Mouse (Mus musculus): Measurements from ENCODE around the gene Ptprd. TPM values are rescaled to one million over a fixed set of nuclear protein-coding genes. Genes with fewer than 3 reads are reported as not detected.

Gene Ptprd
- total and polyA plus RNA-seq, 2 experiments from 2014 or later, result 5.6 to 23.3 TPM

DNA sequence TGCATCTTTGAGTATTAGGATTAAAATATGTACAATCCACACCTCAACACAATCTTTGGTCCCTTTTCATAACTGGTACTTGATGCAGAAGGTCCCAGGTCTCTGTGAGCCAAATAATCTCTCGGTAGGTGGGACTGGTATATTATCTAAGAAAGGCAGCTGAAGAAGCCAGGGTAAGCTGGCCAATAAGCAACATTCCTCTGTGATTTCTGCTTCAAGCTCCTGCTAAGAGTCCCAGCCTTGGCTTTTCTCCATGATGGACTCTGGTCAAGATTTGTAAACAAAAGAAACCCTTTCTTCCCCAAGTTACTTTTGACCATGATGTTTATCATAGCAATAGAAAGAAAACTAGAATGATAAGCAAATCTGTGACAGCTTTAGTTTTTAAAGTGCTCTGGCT lies 2012.4 kb downstream of the Ptprd start:
- H3K9me3 ChIP-seq (replicated peaks; ENCODE audit: control insufficient read depth, low read length), result no peaks in the 10 kb centered on the region
- DNase-seq (ENCODE audit: low spot score) (peak; percentile 10), ATAC-seq (ENCODE audit: insufficient read depth, low read depth) (no peak)
- H3K4me3 ChIP-seq (ENCODE audit: low read depth, low read length), result no peak overlapping the region
- H3K4me1 ChIP-seq (ENCODE audit: control insufficient read depth, insufficient read depth), result 0 out of 2 replicates have a peak, but pooled peaks cover 3% of the 10 kb centered on the region
- H3K27ac ChIP-seq (ENCODE audit: low read depth), result no peak overlapping the region
- no peak overlapping the region for H3K4me2 ChIP-seq (ENCODE audit: low read depth, low read length)
- no peaks in the 10 kb centered on the region for H3K27me3 ChIP-seq (ENCODE audit: control insufficient read depth, insufficient read depth, low read length)
- 11% methylated on average over 1 of the region's 1 CpGs for whole genome bisulfite sequencing
- no peak overlapping the region for H3K9ac ChIP-seq (replicated peaks; ENCODE audit: low read depth, low read length)
- TF ChIP-seq EP300 (IDR thresholded peaks at IDR 0.05; ENCODE audit: low read depth) (no peak), CTCF (IDR thresholded peaks at IDR 0.05; ENCODE audit: low read depth) (no peak)
- H3K36me3 ChIP-seq (replicated peaks; ENCODE audit: control insufficient read depth, insufficient read depth, low read length), result no peaks in the 10 kb centered on the region

DNA sequence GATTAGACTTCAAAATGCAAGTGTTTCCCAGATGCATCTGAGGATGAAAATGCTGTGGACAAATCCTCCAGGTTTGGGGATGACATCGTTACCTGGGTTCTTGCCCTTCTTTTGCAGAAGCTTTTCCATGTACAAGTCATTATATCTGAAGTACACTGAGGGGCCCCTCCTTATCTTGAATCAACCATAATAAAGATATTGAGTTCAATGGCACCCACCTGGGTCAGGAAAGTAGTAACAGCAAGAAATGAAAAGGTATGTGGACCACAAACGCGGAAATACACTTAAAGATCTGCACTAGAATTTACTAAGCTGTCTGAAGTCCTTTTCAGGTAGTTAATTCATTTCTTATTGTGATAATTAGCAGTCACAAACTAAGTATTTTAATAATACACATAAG lies 2017.0 kb downstream of the Ptprd start:
- WGBS, result 95% methylated on average over 3 of the region's 3 CpGs
- Histone ChIP-seq H3K27me3 (ENCODE audit: control insufficient read depth, insufficient read depth, low read length) (no peaks in the 10 kb centered on the region), H3K9me3 (replicated peaks; ENCODE audit: control insufficient read depth, low read length) (no peaks in the 10 kb centered on the region), H3K4me2 (ENCODE audit: low read depth, low read length) (no peak overlapping the region), H3K27ac (ENCODE audit: low read depth) (no peak overlapping the region), H3K4me3 (ENCODE audit: low read depth, low read length) (no peak overlapping the region), H3K4me1 (ENCODE audit: control insufficient read depth, insufficient read depth) (no peaks in the 10 kb centered on the region), H3K9ac (replicated peaks; ENCODE audit: low read depth, low read length) (no peak overlapping the region), H3K36me3 (replicated peaks; ENCODE audit: control insufficient read depth, insufficient read depth, low read length) (no peaks in the 10 kb centered on the region)
- no peak for DNase-seq (ENCODE audit: low spot score)
- ATAC-seq (ENCODE audit: insufficient read depth, low read depth), result no peak
- no peak for TF ChIP-seq EP300 (IDR thresholded peaks at IDR 0.05; ENCODE audit: low read depth)
- TF ChIP-seq CTCF (IDR thresholded peaks at IDR 0.05; ENCODE audit: low read depth), result no peak

DNA sequence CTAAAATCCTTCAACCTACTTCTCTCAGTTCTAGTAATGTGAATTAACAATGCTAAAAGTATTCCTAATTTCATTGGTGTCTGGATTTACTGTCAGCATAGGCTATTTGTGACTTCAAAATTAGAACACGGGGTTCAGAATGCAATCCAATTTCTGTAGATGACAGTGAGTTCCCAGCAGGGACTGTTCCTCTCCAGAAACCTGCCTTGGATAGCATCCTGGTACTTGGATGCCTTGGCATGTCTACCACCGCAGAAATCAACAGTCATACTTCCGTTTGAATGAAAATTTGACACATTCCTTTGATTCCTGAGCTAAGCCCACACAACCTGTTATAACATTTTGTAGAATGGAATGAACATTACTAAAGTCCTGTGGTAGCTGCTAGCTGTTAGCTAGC lies 2018.3 kb downstream of the Ptprd start:
- Histone ChIP-seq H3K27ac (ENCODE audit: low read depth) (no peak overlapping the region), H3K4me3 (ENCODE audit: low read depth, low read length) (no peak overlapping the region), H3K4me2 (ENCODE audit: low read depth, low read length) (no peak overlapping the region), H3K27me3 (ENCODE audit: control insufficient read depth, insufficient read depth, low read length) (no peaks in the 10 kb centered on the region), H3K9ac (replicated peaks; ENCODE audit: low read depth, low read length) (no peak overlapping the region), H3K4me1 (ENCODE audit: control insufficient read depth, insufficient read depth) (no peaks in the 10 kb centered on the region), H3K9me3 (replicated peaks; ENCODE audit: control insufficient read depth, low read length) (no peaks in the 10 kb centered on the region), H3K36me3 (replicated peaks; ENCODE audit: control insufficient read depth, insufficient read depth, low read length) (no peaks in the 10 kb centered on the region)
- ATAC-seq (ENCODE audit: insufficient read depth, low read depth) (no peak), DNase-seq (ENCODE audit: low spot score) (no peak)
- TF ChIP-seq CTCF (IDR thresholded peaks at IDR 0.05; ENCODE audit: low read depth) (no peak), EP300 (IDR thresholded peaks at IDR 0.05; ENCODE audit: low read depth) (no peak)
- 64% methylated on average over 3 of the region's 3 CpGs for WGBS

DNA sequence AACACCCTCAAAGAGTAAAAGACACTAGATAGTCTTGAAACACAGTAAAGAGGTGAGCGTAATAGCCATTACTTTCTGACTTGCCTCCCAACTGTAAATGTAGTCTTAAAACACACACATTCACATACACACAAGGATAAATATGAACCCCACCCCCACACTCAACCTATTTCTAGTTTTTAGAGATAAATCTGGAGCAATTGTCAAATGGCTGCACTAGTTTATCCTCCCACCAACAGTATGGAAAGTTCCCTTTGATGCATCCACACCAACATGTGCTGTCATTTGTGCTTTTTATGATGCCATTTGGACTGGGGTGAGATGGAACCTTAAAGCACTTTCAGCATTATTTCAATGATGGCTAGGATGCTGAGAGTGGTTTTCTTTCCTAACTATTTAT lies 2019.7 kb downstream of the Ptprd start:
- H3K27me3 ChIP-seq (ENCODE audit: control insufficient read depth, insufficient read depth, low read length), result no peaks in the 10 kb centered on the region
- ATAC-seq (ENCODE audit: insufficient read depth, low read depth) (no peak), DNase-seq (ENCODE audit: low spot score) (no peak)
- TF ChIP-seq CTCF (IDR thresholded peaks at IDR 0.05; ENCODE audit: low read depth), result no peak
- TF ChIP-seq EP300 (IDR thresholded peaks at IDR 0.05; ENCODE audit: low read depth), result no peak
- H3K4me3 ChIP-seq (ENCODE audit: low read depth, low read length), result no peak overlapping the region
- H3K4me2 ChIP-seq (ENCODE audit: low read depth, low read length), result no peak overlapping the region
- H3K9ac ChIP-seq (replicated peaks; ENCODE audit: low read depth, low read length), result no peak overlapping the region
- no peak overlapping the region for H3K27ac ChIP-seq (ENCODE audit: low read depth)
- no peaks in the 10 kb centered on the region for H3K36me3 ChIP-seq (replicated peaks; ENCODE audit: control insufficient read depth, insufficient read depth, low read length)
- WGBS, result 95% methylated on average over 1 of the region's 1 CpGs
- H3K9me3 ChIP-seq (replicated peaks; ENCODE audit: control insufficient read depth, low read length), result no peaks in the 10 kb centered on the region
- no peaks in the 10 kb centered on the region for H3K4me1 ChIP-seq (ENCODE audit: control insufficient read depth, insufficient read depth)

DNA sequence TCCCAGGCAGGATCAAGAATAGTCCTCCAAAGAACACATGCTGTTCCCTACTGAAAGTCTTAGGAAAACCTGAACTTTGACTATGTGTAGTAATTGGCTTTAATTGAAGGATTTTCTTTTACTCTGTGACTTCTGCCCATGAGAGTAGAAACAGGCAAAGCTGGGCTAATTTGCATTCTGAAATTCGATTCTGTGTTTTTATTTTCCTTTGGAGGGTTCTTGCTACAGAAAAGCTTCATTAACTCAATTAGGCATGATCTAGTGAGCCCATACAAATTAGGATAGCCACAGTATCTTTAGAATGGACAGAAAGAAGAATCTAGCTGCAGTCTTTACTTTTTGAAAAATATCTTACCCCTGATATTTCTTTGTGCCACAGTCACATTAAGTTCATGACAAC lies 2021.0 kb downstream of the Ptprd start:
- Histone ChIP-seq H3K36me3 (replicated peaks; ENCODE audit: control insufficient read depth, insufficient read depth, low read length) (no peaks in the 10 kb centered on the region), H3K27ac (ENCODE audit: low read depth) (no peak overlapping the region), H3K9me3 (replicated peaks; ENCODE audit: control insufficient read depth, low read length) (no peaks in the 10 kb centered on the region), H3K27me3 (ENCODE audit: control insufficient read depth, insufficient read depth, low read length) (no peaks in the 10 kb centered on the region), H3K4me3 (ENCODE audit: low read depth, low read length) (no peak overlapping the region), H3K9ac (replicated peaks; ENCODE audit: low read depth, low read length) (no peak overlapping the region), H3K4me2 (ENCODE audit: low read depth, low read length) (no peak overlapping the region), H3K4me1 (ENCODE audit: control insufficient read depth, insufficient read depth) (no peaks in the 10 kb centered on the region)
- TF ChIP-seq EP300 (IDR thresholded peaks at IDR 0.05; ENCODE audit: low read depth) (no peak), CTCF (IDR thresholded peaks at IDR 0.05; ENCODE audit: low read depth) (no peak)
- ATAC-seq (ENCODE audit: insufficient read depth, low read depth) (no peak), DNase-seq (ENCODE audit: low spot score) (no peak)
- WGBS, result 45% methylated on average over 1 of the region's 1 CpGs

DNA sequence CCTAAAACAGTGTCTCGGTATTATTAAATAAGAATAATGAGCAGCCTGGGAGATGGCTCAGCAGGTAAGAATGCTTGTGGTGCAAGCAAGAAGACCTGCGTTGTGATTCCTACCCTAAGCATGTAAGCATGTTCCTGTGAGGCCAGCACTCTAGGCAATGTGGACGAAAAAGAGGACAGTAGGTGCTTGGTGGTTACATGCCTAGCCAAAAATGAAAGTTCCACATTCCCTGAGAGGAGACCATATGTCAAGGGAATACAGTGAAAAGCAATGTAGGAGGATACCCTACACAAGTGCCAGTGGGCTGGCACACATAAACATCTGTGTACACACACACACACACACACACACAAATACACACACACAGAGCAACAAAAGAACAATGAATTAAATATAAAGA lies 2028.7 kb downstream of the Ptprd start:
- ATAC-seq (ENCODE audit: insufficient read depth, low read depth) (no peak), DNase-seq (ENCODE audit: low spot score) (no peak)
- Histone ChIP-seq H3K27me3 (ENCODE audit: control insufficient read depth, insufficient read depth, low read length) (no peaks in the 10 kb centered on the region), H3K9me3 (replicated peaks; ENCODE audit: control insufficient read depth, low read length) (no peaks in the 10 kb centered on the region), H3K36me3 (replicated peaks; ENCODE audit: control insufficient read depth, insufficient read depth, low read length) (no peaks in the 10 kb centered on the region), H3K4me2 (ENCODE audit: low read depth, low read length) (no peak overlapping the region), H3K4me1 (ENCODE audit: control insufficient read depth, insufficient read depth) (no peaks in the 10 kb centered on the region), H3K9ac (replicated peaks; ENCODE audit: low read depth, low read length) (no peak overlapping the region), H3K4me3 (ENCODE audit: low read depth, low read length) (no peak overlapping the region), H3K27ac (ENCODE audit: low read depth) (no peak overlapping the region)
- WGBS, result 93% methylated on average over 3 of the region's 3 CpGs
- TF ChIP-seq EP300 (IDR thresholded peaks at IDR 0.05; ENCODE audit: low read depth) (no peak), CTCF (IDR thresholded peaks at IDR 0.05; ENCODE audit: low read depth) (no peak)
